Mouse (Mus musculus) hindbrain, embryonic 11.5 days (tissue): ENCODE results near the gene Kpna6. TPM values are rescaled to one million over a fixed set of nuclear protein-coding genes. Genes with fewer than 3 reads are reported as not detected.

ENCODE experiments used
- ATAC-seq: fragments of 200-750 bp; cut with Nextera tagmentation; 2 replicates; pipeline ENCODE4 v1.8.0; 2017; ENCODE audit warnings: mild to moderate bottlenecking, moderate TSS enrichment, moderate library complexity; ENCODE audit not compliant: low FRiP score
- DNase-seq: peaks from one replicate; pipeline ENCODE4 v3.0.0-alpha.2; 2015; ENCODE audit warnings: low spot score
- H3K27ac ChIP-seq: fragments of 300-500 bp; sonication (generic); 2 replicates; pipeline ENCODE4 v1.5.1; 2014; ENCODE audit warnings: mild to moderate bottlenecking, low read depth, low read length
- H3K27me3 ChIP-seq: fragments of 300-500 bp; sonication (generic); 2 replicates; pipeline ENCODE4 v1.6.1; 2014; ENCODE audit warnings: mild to moderate bottlenecking, low read length, moderate library complexity, mixed read lengths; ENCODE audit not compliant: control insufficient read depth, insufficient read depth
- H3K36me3 ChIP-seq: fragments of 300-500 bp; sonication (generic); 2 replicates; pipeline ENCODE4 v1.6.1; 2014; ENCODE audit warnings: mild to moderate bottlenecking, low read length, moderate library complexity, mixed read lengths; ENCODE audit not compliant: control insufficient read depth, insufficient read depth
- H3K4me1 ChIP-seq: fragments of 300-500 bp; sonication (generic); replicated peaks from 2 replicates; pipeline ENCODE4 v1.6.1; 2014; ENCODE audit warnings: low read length, mixed read lengths; ENCODE audit not compliant: control insufficient read depth, insufficient read depth
- H3K4me2 ChIP-seq: fragments of 300-500 bp; sonication (generic); replicated peaks from 2 replicates; pipeline ENCODE4 v1.6.1; 2014; ENCODE audit warnings: mild to moderate bottlenecking, low read depth, low read length
- H3K4me3 ChIP-seq: fragments of 300-500 bp; sonication (generic); 2 replicates; pipeline ENCODE4 v1.5.1; 2014; ENCODE audit warnings: low read depth, low read length
- H3K9ac ChIP-seq: fragments of 300-500 bp; sonication (generic); 2 replicates; pipeline ENCODE4 v1.6.1; 2014; ENCODE audit warnings: low read depth, low read length
- H3K9me3 ChIP-seq: fragments of 300-500 bp; sonication (generic); 2 replicates; pipeline ENCODE4 v1.6.1; 2016; ENCODE audit warnings: low read length; ENCODE audit not compliant: control insufficient read depth
- WGBS: fragments of 180-500 bp; shearing (Covaris S2); extraction: QIAGEN DNeasy Blood & Tissue Kit; methylation state at CpG from one replicate; pipeline ENCODE4 v1.1.7; 2014; 5-methylcytosine and 5-hydroxymethylcytosine counted together
- polyA plus RNA-seq: library from polyadenylated mRNA; unstranded; fragments of >200 nt; fragmentation: Nextera tagmentation; extraction: Ambion mirVana; gene quantifications from 2 replicates; pipeline ENCODE4 v1.2.1, GENCODE M21; 2014

Gene Kpna6
- polyA plus RNA-seq, 1 experiment from 2014 or later, result 13.9 TPM

GRCm38 (mm10) chr4:129600233-129601158 lies 72.1 kb downstream of the Kpna6 start, which contains the start of the genes Eif3i and Tmem234:
Gene Eif3i (minus strand): TSS chr4:129600648.
Gene Tmem234 (plus strand): TSS chr4:129600668.
- peaks cover 12% of the 10 kb centered on the region; the same call in 1 of the 2 replicates for H3K4me1 ChIP-seq
- ATAC-seq (peak; percentile 84), DNase-seq (peak; percentile 88)
- no peaks in the 10 kb centered on the region for H3K9me3 ChIP-seq
- H3K9ac ChIP-seq, result peak within 1 kb of the TSS; percentile 96
- H3K4me2 ChIP-seq, result peak within 1 kb of the TSS; percentile 81
- under 1% methylated on average over 70 of the region's 74 CpGs for WGBS
- no peaks in the 10 kb centered on the region for H3K27me3 ChIP-seq
- H3K27ac ChIP-seq, result peak within 1 kb of the TSS; percentile 71
- no peaks in the 10 kb centered on the region for H3K36me3 ChIP-seq
- H3K4me3 ChIP-seq, result peak within 1 kb of the TSS; percentile 100

Other genes starting within 250 kb of the Kpna6 start
- gene Zbtb8b, start 231.9 kb downstream of the Kpna6 start, polyA plus RNA-seq, result 2.5 and 2.8 TPM in 2 replicates
- gene Bsdc1, start 211.2 kb downstream of the Kpna6 start, polyA plus RNA-seq, result 25.6 and 26.3 TPM in 2 replicates
- not detected in 2 replicates for gene Tssk3, start 181.7 kb downstream of the Kpna6 start, polyA plus RNA-seq
- gene Fam229a, start 181.6 kb downstream of the Kpna6 start, polyA plus RNA-seq, result not detected in 2 replicates
- gene Marcksl1, start 159.2 kb downstream of the Kpna6 start, polyA plus RNA-seq, result 1,707 and 1,864 TPM in 2 replicates
- 206 and 220 TPM in 2 replicates for gene Hdac1, start 130.1 kb downstream of the Kpna6 start, polyA plus RNA-seq
- gene Lck, start 99.1 kb downstream of the Kpna6 start, polyA plus RNA-seq, result 5.6 and 5.8 TPM in 2 replicates
- 1.0 and 1.6 TPM in 2 replicates for gene Fam167b, start 94.2 kb downstream of the Kpna6 start, polyA plus RNA-seq
- 274 TPM in 2 replicates for gene Eif3i, start 72.1 kb downstream of the Kpna6 start, polyA plus RNA-seq
- 177 and 195 TPM in 2 replicates for gene Tmem234, start 72.1 kb downstream of the Kpna6 start, polyA plus RNA-seq
- gene Dcdc2b, start 58.5 kb downstream of the Kpna6 start, polyA plus RNA-seq, result 1.6 and 2.7 TPM in 2 replicates
- 25.3 and 25.7 TPM in 2 replicates for gene Iqcc, start 53.7 kb downstream of the Kpna6 start, polyA plus RNA-seq
- gene Ccdc28b, start 48.8 kb downstream of the Kpna6 start, polyA plus RNA-seq, result 77.7 and 79.6 TPM in 2 replicates
- gene Txlna, start 31.7 kb downstream of the Kpna6 start, polyA plus RNA-seq, result 96.3 and 101 TPM in 2 replicates
- 27.7 and 30.9 TPM in 2 replicates for gene Tmem39b, start 24.1 kb upstream of the Kpna6 start, polyA plus RNA-seq
- gene Khdrbs1, start 69.5 kb upstream of the Kpna6 start, polyA plus RNA-seq, result 158 and 183 TPM in 2 replicates
- 307 and 318 TPM in 2 replicates for gene Ptp4a2, start 138.5 kb upstream of the Kpna6 start, polyA plus RNA-seq